Mouse (Mus musculus): Measurements from ENCODE around the gene 1700016K19Rik.

Gene 1700016K19Rik

GRCm38 (mm10) chr11:76035182-76035581 lies 35.5 kb downstream of the 1700016K19Rik start:
- DNase-seq (ENCODE audit: low spot score), result no peak

GRCm38 (mm10) chr11:76037581-76038294 lies 38.0 kb downstream of the 1700016K19Rik start:
- no peak for DNase-seq (ENCODE audit: low spot score)

GRCm38 (mm10) chr11:76039271-76040053 lies 39.8 kb downstream of the 1700016K19Rik start:
- no peak for DNase-seq (ENCODE audit: low spot score)

GRCm38 (mm10) chr11:76040106-76040505 lies 40.4 kb downstream of the 1700016K19Rik start:
- DNase-seq (ENCODE audit: low spot score), result no peak

- DNase-seq (ENCODE audit: low spot score), result no peak
Observed at GRCm38 (mm10) chr11:76040761-76041376, 41.2 kb downstream of the 1700016K19Rik start.

GRCm38 (mm10) chr11:76042041-76042638 lies 42.4 kb downstream of the 1700016K19Rik start:
- no peak for DNase-seq (ENCODE audit: low spot score)

GRCm38 (mm10) chr11:76042882-76043281 lies 43.2 kb downstream of the 1700016K19Rik start:
- no peak for DNase-seq (ENCODE audit: low spot score)

GRCm38 (mm10) chr11:76044468-76044867 lies 44.8 kb downstream of the 1700016K19Rik start:
- DNase-seq (ENCODE audit: low spot score), result no peak

- no peak for DNase-seq (ENCODE audit: low spot score)
Observed at GRCm38 (mm10) chr11:76045367-76045766, 45.7 kb downstream of the 1700016K19Rik start.

GRCm38 (mm10) chr11:76050509-76050908 lies 50.8 kb downstream of the 1700016K19Rik start:
- DNase-seq (ENCODE audit: low spot score), result no peak

GRCm38 (mm10) chr11:76050967-76051512 lies 51.3 kb downstream of the 1700016K19Rik start:
- no peak for DNase-seq (ENCODE audit: low spot score)

- DNase-seq (ENCODE audit: low spot score), result no peak
Observed at GRCm38 (mm10) chr11:76052496-76052895, 52.8 kb downstream of the 1700016K19Rik start.
